Mouse (Mus musculus) megakaryocyte, adult 5-6 weeks (primary cell): Measurements from ENCODE around the gene Plekhh2. TPM values are rescaled to one million over a fixed set of nuclear protein-coding genes. Genes with fewer than 3 reads are reported as not detected.

Experiments used
- total RNA-seq, 2 experiments: library from RNA; stranded (forward) in 1 of 2; stranded (reverse) in 1 of 2; fragments of 153-499, 151-499 nt in 1 of 2; fragments of 221-1000, 200-1000 nt in 1 of 2; gene quantifications; 2 replicates each; pipeline versions ENCODE4 v1.2.3 to v1.2.4; 2015 to 2017

Gene Plekhh2
- total RNA-seq, 2 experiments from 2014 or later = 0.15 TPM; not detected in 1

Other genes starting within 250 kb of the Plekhh2 start
- 14.5 and 15.4 TPM in 2 replicates for gene Thada, start 45.7 kb upstream of the Plekhh2 start, total RNA-seq (2015)
- 12.5 and 17.2 TPM in 2 replicates for gene Thada, start 45.7 kb upstream of the Plekhh2 start, total RNA-seq (2017)
- gene Dync2li1, start 114.6 kb downstream of the Plekhh2 start, total RNA-seq (2015) = 2.6 and 3.3 TPM in 2 replicates
- 0.88 and 1.1 TPM in 2 replicates for gene Dync2li1, start 114.6 kb downstream of the Plekhh2 start, total RNA-seq (2017)
- not detected in 2 replicates for gene Abcg8, start 164.4 kb downstream of the Plekhh2 start, total RNA-seq (2015)
- gene Abcg8, start 164.4 kb downstream of the Plekhh2 start, total RNA-seq (2017) = not detected in 2 replicates
- gene Abcg5, start 171.1 kb downstream of the Plekhh2 start, total RNA-seq (2015) = not detected in 2 replicates
- gene Abcg5, start 171.1 kb downstream of the Plekhh2 start, total RNA-seq (2017) = 0.16 TPM in 1 of 2 replicates, not detected in the other